Mouse (Mus musculus): ENCODE results near the gene Sh2d1b2.

- TF ChIP-seq CTCF (IDR thresholded peaks at IDR 0.05) (no peak), POLR2A (IDR thresholded peaks at IDR 0.05; ENCODE audit: insufficient read depth, low read depth, low read length) (no peak), EP300 (IDR thresholded peaks at IDR 0.05; ENCODE audit: insufficient read depth, low read depth, low read length) (no peak)
Observed at GRCm38 (mm10) chr1:170220351-170220750, 12.2 kb upstream of the Sh2d1b2 start.
